Mouse (Mus musculus) midbrain, embryonic 11.5 days (tissue): Measurements from ENCODE around the gene Robo2. TPM values are rescaled to one million over a fixed set of nuclear protein-coding genes. Genes with fewer than 3 reads are reported as not detected.

ENCODE experiments used
- ATAC-seq: fragments of 200-750 bp; cut with Nextera tagmentation; 2 replicates; pipeline ENCODE4 v1.8.0; 2017; ENCODE audit warnings: moderate TSS enrichment, moderate library complexity; ENCODE audit not compliant: low FRiP score
- DNase-seq: peaks from one replicate; pipeline ENCODE4 v3.0.0; 2015; ENCODE audit warnings: low spot score; ENCODE audit errors: missing footprints
- H3K27ac ChIP-seq: fragments of 300-500 bp; sonication (generic); 2 replicates; pipeline ENCODE4 v1.5.1; 2014; ENCODE audit warnings: low read depth, low read length
- H3K27me3 ChIP-seq: fragments of 300-500 bp; sonication (generic); 2 replicates; pipeline ENCODE4 v1.6.1; 2014; ENCODE audit warnings: mild to moderate bottlenecking, low read length, moderate library complexity, mixed read lengths; ENCODE audit not compliant: control insufficient read depth, insufficient read depth
- H3K36me3 ChIP-seq: fragments of 300-500 bp; sonication (generic); 2 replicates; pipeline ENCODE4 v1.6.1; 2014; ENCODE audit warnings: mild to moderate bottlenecking, low read length, moderate library complexity, mixed read lengths; ENCODE audit not compliant: control insufficient read depth, insufficient read depth
- H3K4me1 ChIP-seq: fragments of 300-500 bp; sonication (generic); 2 replicates; pipeline ENCODE4 v1.6.1; 2014; ENCODE audit warnings: low read length; ENCODE audit not compliant: control insufficient read depth, insufficient read depth
- H3K4me2 ChIP-seq: fragments of 300-500 bp; sonication (generic); 2 replicates; pipeline ENCODE4 v1.6.1; 2014; ENCODE audit warnings: mild to moderate bottlenecking, moderate library complexity
- H3K4me3 ChIP-seq: fragments of 300-500 bp; sonication (generic); 2 replicates; pipeline ENCODE4 v1.5.1; 2014; ENCODE audit warnings: low read depth, low read length
- H3K9ac ChIP-seq: fragments of 300-500 bp; sonication (generic); 2 replicates; pipeline ENCODE4 v1.6.1; 2014; ENCODE audit warnings: low read length
- H3K9me3 ChIP-seq: fragments of 300-500 bp; sonication (generic); 2 replicates; pipeline ENCODE4 v1.6.1; 2016; ENCODE audit warnings: low read length; ENCODE audit not compliant: control insufficient read depth
- WGBS: fragments of 180-500 bp; shearing (Covaris S2); extraction: QIAGEN DNeasy Blood & Tissue Kit; methylation state at CpG from one replicate; pipeline ENCODE4 v1.1.7; 2014; 5-methylcytosine and 5-hydroxymethylcytosine counted together
- polyA plus RNA-seq: library from polyadenylated mRNA; unstranded; fragments of >200 nt; fragmentation: Nextera tagmentation; extraction: Ambion mirVana; gene quantifications from 2 replicates; pipeline ENCODE4 v1.2.1, GENCODE M21; 2014

Robo2 gene
- polyA plus RNA-seq, 1 experiment from 2014 or later = 19.8 TPM

DNA sequence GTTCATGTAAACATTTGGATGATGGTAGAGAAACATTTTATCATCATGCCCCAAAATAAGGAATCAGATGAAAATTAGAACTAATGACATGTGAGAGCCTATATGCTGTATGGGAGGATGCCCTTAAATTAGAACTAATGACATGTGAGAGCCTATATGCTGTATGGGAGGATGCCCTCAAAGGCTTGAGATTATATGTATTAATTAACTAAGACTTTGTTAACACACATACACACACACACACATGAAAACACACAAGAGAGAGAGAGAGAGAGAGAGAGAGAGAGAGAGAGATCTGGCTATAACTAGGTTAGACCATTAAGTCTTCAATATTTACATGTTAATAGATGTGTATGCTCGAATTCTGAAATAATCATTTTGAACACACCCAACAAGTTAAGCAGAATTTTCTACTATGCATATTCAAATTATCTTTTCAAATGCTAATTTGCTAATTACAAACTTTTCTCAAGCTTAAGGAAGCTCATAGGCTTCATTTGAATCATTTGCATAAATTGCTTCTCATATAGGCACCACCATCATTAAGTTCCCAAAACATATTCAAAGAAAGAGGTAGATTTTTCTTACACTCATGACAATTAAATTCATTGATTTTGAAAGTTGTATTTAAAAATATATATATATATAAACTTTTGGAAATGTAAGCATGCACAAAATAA, 211.5 kb downstream of the Robo2 start:
- no peak for ATAC-seq

GRCm38 (mm10) chr16:74192979-74193554, 218.6 kb downstream of the Robo2 start:
- H3K27ac ChIP-seq = no peak overlapping the region; the same call in 1 of the 2 replicates
- H3K9ac ChIP-seq = no peak overlapping the region
- H3K4me2 ChIP-seq = no peak overlapping the region
- WGBS = 40% methylated on average over 8 of the region's 8 CpGs
- ATAC-seq (peak; percentile 73; the same call in 1 of the 2 replicates), DNase-seq (peak; percentile 87)
- peaks cover 2% of the 10 kb centered on the region; the same call in 1 of the 2 replicates for H3K27me3 ChIP-seq
- H3K9me3 ChIP-seq = no peaks in the 10 kb centered on the region
- H3K4me1 ChIP-seq = peaks cover 3% of the 10 kb centered on the region; the same call in 1 of the 2 replicates
- no peaks in the 10 kb centered on the region for H3K36me3 ChIP-seq
- no peak overlapping the region for H3K4me3 ChIP-seq

More for the DNA sequence above, 211.5 kb downstream of the Robo2 start:
- H3K27ac ChIP-seq = no peak overlapping the region
- H3K36me3 ChIP-seq = no peaks in the 10 kb centered on the region
- no peak overlapping the region for H3K9ac ChIP-seq
- no peaks in the 10 kb centered on the region for H3K27me3 ChIP-seq
- H3K9me3 ChIP-seq = no peaks in the 10 kb centered on the region
- no peaks in the 10 kb centered on the region for H3K4me1 ChIP-seq
- no peak overlapping the region for H3K4me2 ChIP-seq
- DNase-seq = no peak
- no peak overlapping the region for H3K4me3 ChIP-seq
- 87% methylated on average over 1 of the region's 1 CpGs for WGBS

DNA sequence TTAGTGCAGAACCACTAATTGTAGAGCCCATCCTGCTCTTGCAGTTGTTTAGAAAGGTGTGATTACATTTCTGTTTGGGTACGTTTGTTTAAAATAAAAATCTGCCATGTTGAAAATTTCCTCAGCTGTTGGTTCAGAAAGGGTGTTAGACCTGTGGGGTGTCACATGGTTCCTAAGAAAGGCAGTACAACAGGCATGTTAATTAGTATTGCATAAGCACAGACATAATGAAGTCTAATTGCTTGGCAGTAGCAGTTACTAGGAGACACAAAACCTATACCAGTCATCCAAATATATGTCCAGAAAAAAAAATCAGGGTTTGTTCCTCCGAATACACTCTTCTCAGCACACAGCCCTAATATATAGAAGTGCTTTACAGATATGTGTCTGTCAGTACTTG, 220.0 kb downstream of the Robo2 start:
- H3K27me3 ChIP-seq = peaks cover 2% of the 10 kb centered on the region; the same call in 1 of the 2 replicates
- H3K9me3 ChIP-seq = no peaks in the 10 kb centered on the region
- H3K4me1 ChIP-seq = peaks cover 3% of the 10 kb centered on the region; the same call in 1 of the 2 replicates
- ATAC-seq (no peak), DNase-seq (no peak)
- no peak overlapping the region for H3K27ac ChIP-seq
- no peak overlapping the region for H3K4me2 ChIP-seq
- H3K36me3 ChIP-seq = no peaks in the 10 kb centered on the region
- H3K9ac ChIP-seq = no peak overlapping the region
- WGBS = 85% methylated on average over 2 of the region's 2 CpGs
- H3K4me3 ChIP-seq = no peak overlapping the region

- H3K9ac ChIP-seq = no peak overlapping the region
- H3K4me1 ChIP-seq = no peaks in the 10 kb centered on the region
- H3K27ac ChIP-seq = no peak overlapping the region
- no peak overlapping the region for H3K4me3 ChIP-seq
- H3K36me3 ChIP-seq = no peaks in the 10 kb centered on the region
- 75% methylated on average over 3 of the region's 3 CpGs for WGBS
- ATAC-seq (no peak; the same call in 1 of the 2 replicates), DNase-seq (no peak)
- no peaks in the 10 kb centered on the region for H3K27me3 ChIP-seq
- H3K4me2 ChIP-seq = no peak overlapping the region
- no peaks in the 10 kb centered on the region for H3K9me3 ChIP-seq
These were observed 229.0 kb downstream of the Robo2 start for GRCm38 (mm10) chr16:74182509-74183113.

GRCm38 (mm10) chr16:74172673-74173072, 239.0 kb downstream of the Robo2 start:
- Histone ChIP-seq H3K27me3 (no peaks in the 10 kb centered on the region), H3K4me2 (no peak overlapping the region), H3K27ac (no peak overlapping the region), H3K9me3 (no peaks in the 10 kb centered on the region), H3K36me3 (no peaks in the 10 kb centered on the region), H3K4me1 (no peaks in the 10 kb centered on the region), H3K9ac (no peak overlapping the region), H3K4me3 (no peak overlapping the region)
- 76% methylated on average over 3 of the region's 3 CpGs for WGBS
- DNase-seq = peak; percentile 60
- ATAC-seq = no peak

DNA sequence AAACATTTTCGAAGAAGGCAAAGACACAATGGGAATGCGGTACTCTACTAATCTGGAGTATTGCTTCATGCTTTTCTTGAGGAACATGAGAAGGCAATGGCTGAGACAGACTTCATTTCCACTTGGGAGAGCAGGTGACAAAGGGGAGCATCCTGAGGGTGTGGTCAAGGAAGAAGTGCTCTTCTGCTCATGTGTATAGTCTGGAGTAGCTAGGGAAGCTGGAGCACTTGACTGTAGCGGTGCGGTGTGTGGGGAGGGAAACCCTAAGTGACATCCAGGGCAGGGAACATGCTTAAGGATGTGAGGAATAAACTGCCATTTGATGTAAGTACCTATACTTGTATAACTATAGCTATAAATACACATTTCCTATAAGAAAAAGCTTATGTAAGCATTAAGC, 242.0 kb downstream of the Robo2 start:
- ATAC-seq (no peak), DNase-seq (no peak)
- no peaks in the 10 kb centered on the region for H3K9me3 ChIP-seq
- 96% methylated on average over 4 of the region's 4 CpGs for WGBS
- no peak overlapping the region for H3K9ac ChIP-seq
- H3K4me2 ChIP-seq = no peak overlapping the region
- H3K27ac ChIP-seq = no peak overlapping the region
- H3K27me3 ChIP-seq = no peaks in the 10 kb centered on the region; the same call in 1 of the 2 replicates
- H3K36me3 ChIP-seq = no peaks in the 10 kb centered on the region
- H3K4me1 ChIP-seq = 0 out of 2 replicates have a peak, but pooled peaks cover 2% of the 10 kb centered on the region
- no peak overlapping the region for H3K4me3 ChIP-seq

DNA sequence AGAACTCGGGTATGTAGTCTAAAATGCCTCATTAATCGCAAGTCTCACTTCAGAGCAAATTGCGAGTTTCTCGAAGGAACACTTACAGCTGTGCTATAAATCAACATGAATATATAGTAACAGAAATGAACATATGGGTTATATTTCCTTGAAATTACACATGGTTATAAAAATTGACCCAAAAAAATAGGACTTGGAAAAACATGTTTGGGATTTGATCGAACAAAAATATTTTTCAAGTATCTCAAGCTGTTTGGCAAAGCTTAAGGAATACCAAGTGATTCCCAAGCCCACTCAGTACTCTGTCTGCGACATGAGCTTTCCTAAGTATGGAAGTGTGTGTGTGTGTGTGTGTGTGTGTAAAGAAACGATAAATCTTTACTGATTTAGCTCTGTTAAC, 242.5 kb downstream of the Robo2 start:
- H3K4me3 ChIP-seq = no peak overlapping the region
- no peaks in the 10 kb centered on the region; the same call in 1 of the 2 replicates for H3K27me3 ChIP-seq
- no peak overlapping the region for H3K27ac ChIP-seq
- H3K9ac ChIP-seq = no peak overlapping the region
- DNase-seq (no peak), ATAC-seq (no peak)
- 0 out of 2 replicates have a peak, but pooled peaks cover 2% of the 10 kb centered on the region for H3K4me1 ChIP-seq
- no peak overlapping the region for H3K4me2 ChIP-seq
- no peaks in the 10 kb centered on the region for H3K36me3 ChIP-seq
- H3K9me3 ChIP-seq = no peaks in the 10 kb centered on the region
- WGBS = 92% methylated on average over 7 of the region's 7 CpGs

DNA sequence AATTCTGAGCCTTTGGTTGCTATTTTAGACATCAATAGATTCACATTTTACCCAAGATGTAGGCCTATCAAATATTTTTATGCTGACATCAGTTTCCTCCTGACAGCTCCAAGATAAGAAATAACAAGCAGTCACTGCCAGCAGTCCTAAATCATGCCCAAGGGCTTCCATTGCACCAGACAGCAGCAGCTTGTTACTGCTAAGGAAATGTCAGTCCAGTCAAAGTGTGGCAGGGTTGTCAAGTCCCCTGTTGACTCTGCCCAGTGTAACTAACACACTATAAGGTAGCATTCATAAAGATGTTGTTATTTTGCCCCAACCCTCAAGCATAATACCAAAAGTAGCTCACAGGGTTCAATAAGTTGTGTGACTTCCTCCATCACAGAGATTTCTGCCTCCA, 243.8 kb downstream of the Robo2 start:
- H3K4me2 ChIP-seq = no peak overlapping the region
- H3K27me3 ChIP-seq = no peaks in the 10 kb centered on the region; the same call in 1 of the 2 replicates
- ATAC-seq (no peak), DNase-seq (no peak)
- no peak overlapping the region for H3K27ac ChIP-seq
- H3K4me3 ChIP-seq = no peak overlapping the region
- H3K36me3 ChIP-seq = no peaks in the 10 kb centered on the region
- no peaks in the 10 kb centered on the region for H3K9me3 ChIP-seq
- H3K4me1 ChIP-seq = 0 out of 2 replicates have a peak, but pooled peaks cover 2% of the 10 kb centered on the region
- H3K9ac ChIP-seq = no peak overlapping the region

DNA sequence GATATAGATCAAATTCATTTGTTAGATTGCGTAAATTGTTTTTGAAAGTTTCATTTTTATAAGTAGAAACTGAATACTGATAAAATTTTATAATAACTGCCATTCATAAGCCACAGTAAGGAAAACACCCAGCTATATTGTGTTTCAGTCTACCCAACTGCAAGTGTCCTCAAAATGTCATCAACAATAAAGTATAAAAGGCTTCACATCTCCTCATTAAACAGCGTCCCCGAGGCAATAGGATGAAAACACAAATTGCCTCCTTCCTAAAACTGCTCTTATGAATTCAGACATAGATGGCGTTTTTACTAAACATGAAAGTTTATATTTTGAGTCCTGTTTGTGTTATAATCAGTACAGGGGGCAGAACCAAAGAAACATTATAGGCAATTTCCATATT, 249.6 kb downstream of the Robo2 start:
- H3K36me3 ChIP-seq = no peaks in the 10 kb centered on the region
- no peak for ATAC-seq
- H3K27me3 ChIP-seq = no peaks in the 10 kb centered on the region; the same call in 1 of the 2 replicates
- H3K27ac ChIP-seq = no peak overlapping the region
- no peak for DNase-seq
- H3K9me3 ChIP-seq = no peaks in the 10 kb centered on the region
- 0 out of 2 replicates have a peak, but pooled peaks cover 2% of the 10 kb centered on the region for H3K4me1 ChIP-seq
- 92% methylated on average over 4 of the region's 4 CpGs for WGBS
- H3K9ac ChIP-seq = no peak overlapping the region
- no peak overlapping the region for H3K4me3 ChIP-seq
- H3K4me2 ChIP-seq = no peak overlapping the region
